Mouse (Mus musculus): ENCODE data around the gene Gas2l2.

The Gas2l2 gene

DNA sequence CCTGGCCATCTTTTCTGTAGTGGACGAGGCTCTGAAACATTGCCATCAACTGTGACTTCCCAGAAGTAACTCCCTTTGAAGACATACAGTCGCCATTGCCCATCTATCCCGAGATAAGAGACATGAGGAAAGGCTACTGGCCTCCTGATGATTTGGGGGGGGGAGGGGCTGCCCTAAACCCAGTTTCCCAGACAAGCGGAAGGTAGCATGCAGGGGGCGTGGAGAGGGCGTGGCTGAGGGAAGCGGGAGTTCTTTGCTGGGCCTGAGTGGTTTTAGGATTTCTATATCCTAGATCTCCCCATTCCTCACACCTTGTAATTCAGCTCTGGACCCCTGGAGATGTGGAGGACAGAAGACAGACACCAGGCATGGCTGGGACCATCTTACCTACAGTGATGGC lies 14.6 kb upstream of the Gas2l2 start:
- DNase-seq (ENCODE audit: low read depth): peak; percentile 18

DNA sequence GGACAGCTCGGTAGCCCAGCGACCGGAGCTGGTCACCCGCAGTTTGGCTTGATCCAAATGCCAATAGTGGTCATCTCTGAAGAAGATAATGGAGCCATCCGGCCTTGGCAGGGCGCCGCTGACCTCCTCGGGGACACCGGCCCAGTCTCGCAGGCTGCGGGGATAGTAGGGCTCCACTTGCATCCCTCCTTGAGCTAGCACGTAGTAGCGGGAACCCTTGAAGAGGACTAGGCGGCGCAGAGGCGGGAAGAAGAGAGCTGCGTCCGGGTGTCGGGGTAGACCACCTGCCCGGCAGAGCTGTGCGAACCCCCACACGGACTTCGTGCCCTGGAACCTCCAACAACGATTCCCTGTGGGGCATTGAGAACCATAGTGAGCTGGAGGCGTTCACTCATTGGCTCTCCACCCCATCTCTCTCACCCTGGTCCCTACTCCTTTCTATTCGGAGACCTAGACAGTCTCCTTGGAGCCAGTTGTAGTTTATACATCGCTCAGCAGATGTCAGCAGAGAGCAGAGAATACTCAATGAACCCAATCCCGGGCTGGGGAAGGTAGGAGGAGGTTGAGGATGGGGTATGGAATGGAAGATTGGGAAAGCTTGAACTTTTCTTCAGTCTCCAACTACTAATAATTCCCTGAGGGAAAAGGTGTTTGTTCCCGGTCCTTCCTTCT lies 13.5 kb upstream of the Gas2l2 start:
- DNase-seq (ENCODE audit: low read depth): peak; percentile 81

DNA sequence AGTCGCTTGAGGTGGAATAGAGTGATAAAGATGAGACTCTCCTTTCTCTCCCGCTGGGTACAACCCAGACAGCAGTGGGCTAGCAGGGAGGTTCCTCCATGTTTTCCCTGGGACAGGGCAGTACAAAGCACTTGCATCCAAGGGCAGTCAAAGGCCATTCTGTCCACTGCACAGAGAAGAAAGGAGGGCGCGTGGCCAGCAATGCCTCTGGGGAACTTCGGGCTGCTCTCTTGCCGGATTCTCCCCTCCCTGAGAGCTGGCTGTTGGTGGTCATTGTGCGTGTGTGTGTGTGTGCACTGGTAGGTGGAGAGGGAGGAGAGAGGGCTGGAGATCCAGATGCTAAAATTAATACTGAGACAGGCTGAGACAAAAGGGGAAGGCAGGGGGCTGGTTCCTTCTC lies 12.0 kb upstream of the Gas2l2 start:
- no peak for DNase-seq (ENCODE audit: low read depth)

DNA sequence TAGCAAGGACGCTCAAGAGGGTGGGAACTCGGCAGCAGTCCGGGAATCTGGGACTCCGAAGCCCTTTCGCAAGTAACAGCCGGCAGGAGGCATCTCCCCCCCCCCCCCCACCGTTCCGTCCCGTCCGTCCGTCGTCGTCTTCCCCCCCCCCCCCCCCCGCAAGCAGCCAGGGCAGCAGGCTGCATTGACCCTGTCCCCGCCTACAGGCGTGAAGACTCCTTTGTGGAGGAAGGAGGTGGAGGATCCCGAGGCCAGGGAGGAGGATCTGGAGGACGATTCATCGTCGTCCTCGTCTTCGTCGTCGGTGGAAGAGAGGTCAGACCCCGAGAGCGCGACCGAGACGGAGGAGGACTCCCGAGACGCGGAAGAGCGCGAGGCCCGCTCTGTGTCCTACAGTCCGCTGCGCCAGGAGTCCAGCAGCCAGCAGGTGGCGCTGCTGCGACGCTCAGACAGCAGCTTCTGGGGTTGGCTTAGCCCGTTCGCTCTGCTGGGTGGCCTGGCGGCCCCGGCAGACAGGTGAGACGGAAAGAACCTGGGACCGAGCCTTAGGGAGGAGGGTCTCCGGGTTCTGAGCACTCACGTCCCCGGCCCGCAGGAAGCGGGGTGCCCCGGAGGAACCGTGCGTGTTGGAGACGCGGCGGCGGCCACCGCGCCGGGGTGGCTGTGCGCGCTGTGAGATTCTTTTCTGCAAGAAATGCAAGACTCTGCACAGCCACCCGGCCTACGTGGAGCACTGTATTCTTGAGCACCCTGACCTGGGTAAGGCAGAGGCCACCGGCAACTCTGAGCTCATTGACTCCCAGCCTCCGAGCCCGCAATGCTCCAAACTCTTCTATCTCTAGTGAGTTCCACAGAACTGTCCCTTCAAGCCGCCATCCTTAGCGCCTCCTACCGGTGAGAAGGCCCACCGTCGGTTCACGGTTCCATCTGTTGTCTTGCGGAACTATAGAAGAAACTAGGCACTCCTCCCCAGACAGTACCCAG lies 11.1 kb upstream of the Gas2l2 start:
- DNase-seq (ENCODE audit: low read depth): peak; percentile 97

DNA sequence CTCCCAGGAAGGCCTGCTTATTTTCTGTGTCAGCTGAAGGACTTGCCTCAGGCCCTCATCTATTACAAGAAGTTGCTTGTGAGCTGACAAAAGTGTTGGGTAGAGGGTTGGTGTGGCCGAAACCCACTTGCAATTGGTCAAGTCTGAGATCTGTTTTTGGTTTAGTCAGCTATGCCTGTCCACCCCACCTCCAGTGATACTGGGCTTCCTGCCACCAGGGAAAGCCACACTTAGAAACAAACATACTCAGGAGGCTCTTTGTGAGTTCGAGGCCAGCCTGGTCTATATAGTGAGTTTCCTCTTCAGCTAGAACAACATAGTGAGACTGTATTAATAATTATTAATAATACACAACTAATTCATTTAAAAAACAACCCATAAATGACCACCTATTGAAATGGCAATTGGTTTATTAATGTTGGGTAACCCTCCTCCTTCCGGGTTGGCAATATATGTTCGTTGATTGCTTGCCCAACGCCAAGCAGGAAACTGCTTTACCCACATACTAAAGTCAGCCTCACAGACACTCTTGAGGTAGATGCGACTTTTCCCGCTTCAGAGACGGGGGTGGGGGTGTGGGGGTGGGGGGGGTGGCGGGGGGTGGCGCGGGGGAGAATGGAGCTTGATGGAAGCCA lies 10.3 kb upstream of the Gas2l2 start:
- DNase-seq (ENCODE audit: low read depth): peak; percentile 48

DNA sequence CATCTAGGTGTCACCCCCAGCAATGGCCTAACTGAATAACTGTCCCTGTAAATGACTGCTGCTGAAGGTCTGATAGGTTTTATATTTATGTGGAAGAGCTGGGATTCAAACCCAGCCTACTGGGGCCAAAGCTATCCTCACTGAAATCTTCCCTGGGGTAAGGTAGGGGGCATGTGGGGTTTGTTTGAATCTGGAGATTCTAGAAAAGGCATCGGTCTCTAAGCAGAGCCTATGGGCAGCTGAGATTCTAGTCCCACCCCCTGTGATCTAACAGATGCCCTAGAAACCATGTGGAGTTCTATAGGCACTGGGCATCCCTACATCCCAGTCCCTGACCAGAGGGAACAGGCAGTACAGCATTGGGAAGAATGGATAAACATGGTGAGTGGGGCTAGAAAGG lies 8.1 kb upstream of the Gas2l2 start, which contains the start of gene 1700020L24Rik:
TSS of gene 1700020L24Rik (plus strand) at position 301 of the 400 bp plus-strand sequence.
- DNase-seq (ENCODE audit: low read depth): no peak

DNA sequence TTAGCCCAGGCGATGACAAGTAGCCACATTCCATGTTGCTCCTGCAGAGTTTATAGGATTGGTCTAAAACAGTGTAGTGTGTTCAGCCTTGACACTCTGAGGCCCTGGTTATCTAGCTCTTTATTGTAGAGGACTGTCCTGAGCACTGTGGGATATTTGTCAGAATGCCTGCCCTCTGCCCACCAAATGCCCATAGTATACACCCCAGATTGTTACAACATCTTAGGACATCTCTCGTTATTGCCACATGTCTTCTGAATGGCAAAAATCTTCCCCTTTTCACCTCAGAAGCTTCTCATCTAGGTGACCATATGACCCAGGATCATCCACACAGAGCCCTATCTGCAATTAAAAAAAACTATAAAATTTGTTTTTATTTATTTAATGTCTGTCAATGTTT lies 3.3 kb upstream of the Gas2l2 start:
- no peak for DNase-seq (ENCODE audit: low read depth)

DNA sequence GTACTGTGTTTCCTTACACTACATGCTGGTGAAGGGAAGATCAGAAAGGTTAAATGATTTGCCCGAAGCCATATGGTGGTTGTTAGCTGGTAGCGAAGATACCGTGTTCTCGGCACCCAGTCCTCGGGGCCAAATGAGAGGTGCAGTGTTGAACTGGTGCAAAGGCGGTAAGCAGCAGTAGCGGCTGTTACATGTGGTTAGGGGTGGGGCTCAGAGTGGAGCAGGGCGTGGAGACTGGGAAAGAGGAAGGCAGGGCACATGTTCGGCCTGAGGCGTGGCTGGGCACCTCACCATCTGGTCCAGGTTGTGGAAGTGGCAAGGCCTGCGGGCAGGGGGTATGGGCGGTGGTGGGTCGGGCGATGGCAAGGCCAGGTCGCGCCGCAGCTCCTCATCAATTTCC lies 2.3 kb downstream of the Gas2l2 start:
- DNase-seq (ENCODE audit: low read depth): peak; percentile 48

DNA sequence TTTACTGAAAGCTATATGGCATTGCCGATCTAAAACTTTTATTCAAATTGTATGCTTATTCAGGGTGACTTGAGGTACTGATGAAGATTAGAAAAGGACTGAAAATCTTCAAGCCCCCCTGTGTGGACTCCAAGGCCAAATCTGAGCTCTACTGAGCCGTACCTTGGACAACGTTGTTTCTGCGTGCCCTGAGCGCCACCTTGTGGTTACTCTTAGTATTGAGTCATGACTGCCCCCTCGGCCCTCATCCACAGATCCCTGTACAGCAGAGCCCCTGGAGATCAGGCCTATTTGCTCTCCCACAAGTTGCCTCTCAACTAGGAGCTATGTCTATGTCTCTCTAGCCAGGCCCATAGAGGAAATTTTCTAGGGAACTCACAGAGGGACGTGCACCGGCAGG lies 4.6 kb downstream of the Gas2l2 start:
- peak; percentile 84 for DNase-seq (ENCODE audit: low read depth)

DNA sequence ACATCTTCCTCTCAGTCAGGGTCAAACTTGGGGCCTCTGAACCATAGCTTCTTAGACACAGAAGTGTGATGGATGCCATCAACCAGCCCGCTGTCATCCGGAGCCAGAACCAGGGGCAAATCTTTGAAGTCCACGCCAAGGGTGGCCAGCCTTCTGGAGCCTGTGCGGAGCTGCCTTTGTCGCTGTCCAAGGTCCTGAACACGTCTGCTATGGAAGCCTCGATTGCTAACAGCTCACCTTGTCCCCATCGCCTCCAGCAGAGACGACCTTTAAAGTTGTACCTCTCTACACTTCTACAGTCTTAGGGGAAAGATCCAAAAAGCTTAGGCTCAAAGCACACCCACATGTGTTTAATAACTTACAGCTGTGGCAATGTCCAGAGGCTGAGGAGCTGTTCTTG lies 8.0 kb downstream of the Gas2l2 start:
- peak; percentile 74 for DNase-seq (ENCODE audit: low read depth)

DNA sequence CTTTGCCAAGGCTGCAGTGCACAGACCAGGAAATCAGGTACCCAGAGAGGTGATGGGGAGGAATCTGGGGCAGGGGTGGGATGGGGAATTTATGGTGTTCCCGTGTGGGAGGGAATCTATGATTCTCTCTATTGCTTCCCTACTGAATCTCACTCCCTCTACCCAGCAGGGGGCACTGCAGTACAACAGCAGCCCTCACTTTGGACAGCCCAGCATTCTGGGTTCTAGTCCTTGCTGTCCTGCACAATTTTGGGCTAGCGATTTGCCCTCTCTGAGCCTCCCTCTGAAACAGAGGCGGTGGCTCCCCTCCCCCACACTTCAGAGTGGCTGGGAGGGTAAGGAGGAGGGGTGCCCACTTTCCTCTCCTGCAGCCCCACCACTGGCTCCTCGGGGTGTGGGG lies 8.9 kb downstream of the Gas2l2 start:
- no peak for DNase-seq (ENCODE audit: low read depth)

DNA sequence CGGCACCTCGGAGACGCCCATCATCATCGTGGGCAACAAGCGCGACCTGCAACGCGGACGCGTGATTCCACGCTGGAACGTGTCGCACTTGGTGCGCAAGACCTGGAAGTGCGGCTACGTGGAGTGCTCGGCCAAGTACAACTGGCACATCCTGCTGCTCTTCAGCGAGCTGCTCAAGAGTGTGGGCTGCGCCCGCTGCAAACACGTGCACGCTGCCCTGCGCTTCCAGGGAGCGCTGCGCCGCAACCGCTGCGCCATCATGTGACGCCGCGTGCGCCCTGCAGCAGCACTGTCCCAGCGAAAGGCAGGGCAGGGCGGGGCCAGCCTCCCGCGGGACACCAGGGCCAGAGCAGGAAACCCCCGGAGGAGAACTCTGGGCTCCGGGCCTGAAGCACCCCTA lies 10.7 kb downstream of the Gas2l2 start:
- DNase-seq (ENCODE audit: low read depth): no peak

DNA sequence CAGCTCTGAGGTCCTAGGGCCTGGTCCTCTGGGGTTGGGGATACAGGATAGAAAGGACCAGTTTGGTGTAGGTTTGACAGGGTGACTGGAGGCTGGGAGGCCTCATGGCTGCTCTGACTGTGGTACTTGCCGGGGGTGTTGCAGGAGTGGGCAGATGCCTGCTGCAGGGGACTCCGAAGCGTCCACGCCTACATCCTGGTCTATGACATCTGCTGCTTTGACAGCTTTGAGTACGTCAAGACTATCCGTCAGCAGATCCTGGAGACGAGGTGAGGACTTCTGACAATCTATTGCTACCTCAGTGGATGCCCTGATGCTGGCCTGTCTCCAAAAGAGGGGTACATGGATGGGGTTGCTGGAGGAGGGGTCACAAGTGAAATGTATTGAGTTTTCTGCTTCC lies 11.5 kb downstream of the Gas2l2 start:
- DNase-seq (ENCODE audit: low read depth): no peak

DNA sequence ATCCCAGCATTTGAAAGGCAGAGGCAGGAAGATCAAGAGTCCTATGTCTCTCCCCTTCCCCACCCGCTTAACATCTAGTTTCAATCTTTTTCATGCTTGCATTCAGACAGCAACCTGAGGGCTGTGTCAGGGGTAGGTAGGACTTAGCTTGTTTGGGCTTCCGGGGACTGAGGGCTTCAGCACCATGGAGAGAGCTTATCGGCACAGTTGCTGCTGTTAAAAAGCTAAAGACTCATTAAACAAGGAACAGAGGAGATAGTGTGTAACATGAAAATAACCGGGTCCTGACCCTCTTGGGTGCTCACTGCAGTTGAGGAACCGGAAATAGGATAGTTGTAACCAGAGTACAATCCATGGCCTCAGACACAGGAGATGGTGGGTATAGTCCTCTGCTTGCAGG lies 12.2 kb downstream of the Gas2l2 start:
- peak; percentile 47 for DNase-seq (ENCODE audit: low read depth)

DNA sequence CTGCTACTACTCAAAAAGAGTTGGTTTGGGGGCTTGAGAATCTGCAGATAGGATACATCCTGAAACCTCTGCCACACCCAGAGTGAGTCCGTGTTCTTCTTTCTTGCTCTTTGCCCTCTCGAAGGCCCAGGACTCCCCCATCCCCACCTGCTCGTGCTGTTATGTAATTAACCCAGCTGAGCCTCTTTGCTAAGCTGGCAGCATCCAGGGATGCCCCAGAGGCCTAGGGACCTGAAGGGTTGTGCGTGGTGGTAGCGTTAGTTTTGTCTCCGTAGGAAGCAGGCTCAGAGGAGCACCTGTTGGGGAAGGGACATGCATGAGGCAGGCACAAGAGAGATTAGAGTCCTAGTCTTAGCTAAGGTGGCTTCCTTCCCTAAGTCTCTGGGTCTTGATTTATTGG lies 18.7 kb downstream of the Gas2l2 start:
- no peak for DNase-seq (ENCODE audit: low read depth)

DNA sequence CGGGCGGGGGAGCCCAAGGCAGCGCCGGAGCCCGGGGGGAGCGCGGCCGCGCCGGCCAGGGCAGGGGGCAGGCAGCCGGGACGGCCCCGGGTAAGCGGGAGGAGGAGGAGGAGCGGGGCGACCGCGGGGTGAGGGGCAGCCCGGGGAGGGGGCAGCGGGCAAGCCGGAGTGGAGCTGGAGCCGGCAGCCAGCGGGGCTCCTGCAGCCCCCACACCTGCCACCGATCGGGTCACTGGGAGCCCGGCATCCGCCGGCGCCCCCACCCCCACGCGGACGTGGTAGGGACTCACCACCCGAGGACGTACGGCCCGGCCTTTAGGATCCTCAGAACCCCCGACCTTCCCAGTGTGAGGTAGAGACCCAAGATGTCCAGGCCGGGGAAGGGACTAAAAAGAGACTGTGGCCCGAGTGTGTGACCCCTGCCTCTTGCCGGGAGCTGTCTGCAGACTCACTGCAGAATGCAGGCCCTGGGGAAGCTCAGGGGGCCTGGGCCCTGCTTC lies 19.4 kb downstream of the Gas2l2 start:
- DNase-seq (ENCODE audit: low read depth): no peak

DNA sequence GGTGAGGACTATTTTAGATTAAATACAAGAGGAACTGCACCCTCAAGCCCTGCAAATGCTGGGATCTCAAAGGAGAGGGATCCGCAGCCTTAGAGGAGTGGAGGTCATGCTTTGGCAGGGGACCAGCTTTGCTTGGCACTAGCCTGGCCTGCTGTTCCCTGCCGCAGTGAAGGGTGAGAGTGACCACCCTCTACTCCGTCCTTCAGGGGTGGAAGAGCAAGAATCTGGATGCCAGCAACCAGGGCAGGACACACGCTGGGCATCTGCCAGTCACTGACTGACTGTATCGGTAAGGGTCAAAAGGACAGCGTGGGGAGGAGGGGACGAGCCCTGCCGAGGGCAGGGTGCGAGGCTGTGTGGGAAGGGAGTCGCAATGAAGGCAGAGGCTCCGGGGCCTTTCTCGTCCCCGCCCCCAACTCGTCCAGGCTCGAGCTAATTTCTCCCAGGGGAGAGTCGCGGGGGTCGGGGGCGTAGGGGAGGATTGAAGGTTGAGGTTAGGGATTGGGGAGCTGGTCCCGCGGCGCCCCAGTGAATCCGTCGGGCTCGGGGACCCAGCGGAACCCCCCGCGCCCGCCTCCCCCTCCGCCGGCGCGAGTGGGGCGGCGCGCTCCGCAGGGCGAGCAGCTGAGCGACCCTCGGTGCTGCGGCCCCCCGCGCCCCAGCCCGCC lies 20.0 kb downstream of the Gas2l2 start, which contains the start of gene Rasl10b:
TSS of gene Rasl10b (plus strand) at position 51 of the 668 bp plus-strand sequence.
- DNase-seq (ENCODE audit: low read depth): no peak

DNA sequence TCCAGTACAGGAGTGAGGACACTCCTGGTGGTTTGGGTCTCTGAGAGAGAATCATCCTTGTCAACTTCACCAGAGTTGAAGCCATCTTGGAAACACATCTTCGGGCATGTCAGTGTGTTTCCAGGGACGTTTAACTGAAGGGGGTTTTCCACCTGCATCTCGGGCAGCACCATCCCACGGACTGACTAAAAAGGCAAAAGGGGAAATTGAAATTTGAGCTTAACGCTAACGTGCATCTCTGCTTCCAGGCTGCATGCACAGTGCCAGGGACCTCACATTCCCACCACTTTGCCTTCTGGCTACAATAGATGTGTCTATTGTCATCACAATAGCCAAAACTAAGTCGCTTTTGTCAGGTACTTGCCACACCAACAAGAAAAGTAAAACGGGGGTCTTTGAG lies 21.0 kb downstream of the Gas2l2 start:
- no peak for DNase-seq (ENCODE audit: low read depth)

DNA sequence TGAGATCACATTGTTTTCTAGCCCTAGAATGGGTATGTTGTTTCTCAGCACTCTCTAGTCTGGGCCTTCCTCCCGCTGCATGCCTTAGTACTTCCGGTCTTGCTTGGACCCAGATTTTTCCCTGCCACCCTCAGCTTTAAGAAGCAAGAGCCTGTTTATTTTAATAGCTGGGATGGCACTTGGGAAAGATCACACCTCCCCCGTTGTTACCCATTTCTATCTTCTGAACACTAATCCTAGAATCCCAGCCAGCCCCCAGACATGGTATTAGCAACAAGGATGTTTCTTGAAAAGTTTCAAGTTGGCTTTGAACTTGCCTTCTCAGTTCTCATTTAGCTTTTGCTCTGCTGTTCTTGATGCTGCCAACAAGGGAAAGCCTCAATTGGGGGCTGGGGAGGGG lies 22.9 kb downstream of the Gas2l2 start:
- no peak for DNase-seq (ENCODE audit: low read depth)

DNA sequence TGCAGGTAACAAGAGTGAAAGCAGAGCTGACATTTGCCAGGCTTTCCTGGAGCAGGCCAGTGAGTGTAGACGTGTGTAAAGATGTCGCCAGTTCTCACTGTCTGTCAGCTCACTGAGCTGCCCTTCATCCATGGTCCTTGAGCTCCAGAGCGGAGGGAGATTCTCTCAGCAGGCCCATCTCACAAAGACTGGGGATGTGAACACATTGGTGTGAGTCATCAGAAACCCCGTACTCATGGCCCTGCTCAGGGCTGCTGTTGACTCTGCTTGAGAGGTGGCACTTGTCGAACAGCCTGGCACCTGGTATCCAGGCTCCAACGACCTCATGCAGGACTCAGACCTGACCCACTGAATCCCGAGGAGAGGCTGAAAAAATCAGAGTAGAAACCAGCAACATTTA lies 25.5 kb downstream of the Gas2l2 start:
- DNase-seq (ENCODE audit: low read depth): no peak

DNA sequence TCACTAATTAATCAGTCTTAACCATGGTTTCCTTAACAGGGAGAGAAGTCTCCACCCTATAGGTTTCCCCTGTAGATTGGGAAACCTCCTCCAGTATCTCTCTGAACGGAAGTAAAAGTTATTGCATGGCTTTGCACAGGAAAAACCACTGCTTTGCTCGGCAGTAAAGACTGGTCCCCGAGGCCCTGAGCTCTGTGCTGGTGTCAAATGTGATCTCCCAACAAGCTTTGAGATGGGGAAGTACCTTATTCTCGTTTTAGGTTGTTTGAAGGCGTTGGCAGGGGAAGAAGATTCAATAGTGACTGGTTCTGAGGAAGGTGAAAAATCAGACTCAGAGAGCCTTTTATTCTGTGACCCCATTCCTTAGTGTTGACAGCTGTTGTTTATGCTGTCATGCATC lies 30.5 kb downstream of the Gas2l2 start:
- no peak for DNase-seq (ENCODE audit: low read depth)

DNA sequence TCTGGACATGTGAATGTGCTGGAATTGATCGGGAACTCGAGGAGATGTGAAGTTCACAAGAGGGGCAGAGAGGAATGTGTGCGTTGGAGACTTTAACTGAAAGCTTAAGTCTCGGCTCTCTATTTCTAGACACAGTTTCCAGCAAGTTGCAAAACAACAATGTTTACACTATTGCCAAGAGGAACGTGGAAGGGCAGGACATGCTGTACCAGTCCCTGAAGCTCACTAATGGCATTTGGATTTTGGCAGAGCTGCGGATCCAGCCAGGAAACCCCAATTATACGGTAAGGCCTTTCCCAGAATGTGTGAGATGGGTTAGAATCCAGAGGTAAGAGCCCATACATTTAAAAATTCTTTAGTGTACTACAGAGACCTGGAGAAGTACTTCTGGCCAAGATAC lies 31.6 kb downstream of the Gas2l2 start:
- DNase-seq (ENCODE audit: low read depth): no peak

Data from naive thymus-derived CD4-positive, alpha-beta T cell, adult 2 months (primary cell).